Mouse (Mus musculus) left cerebral cortex, postnatal 10 days (tissue): ENCODE measurements at regions not wholly inside any gene's neighbourhood (a gene's known extent, or its start where the extent isn't known, plus 50 kb on each side); places are given as distances from the start of the nearest gene placed in this dataset.
A peak's percentile ranks its signal among the peaks of the same experiment; 100 is the strongest.

Experiments used
- DNase-seq, 2 experiments: peaks; one replicate each; pipeline ENCODE4 v3.0.0; 2021 to 2022; ENCODE audit warnings: low spot score in 2 of 2, mixed read lengths in 1 of 2; ENCODE audit errors: extremely low spot score in 1 of 2
- intact Hi-C: fragments of 180-260 bp; cut with DNase I; formaldehyde crosslinking; loops from one replicate; pipeline ENCODE4 v1.15.1; 2025

GRCm38 (mm10) chr3:70196671-70197070 lies 189.3 kb downstream of the Otol1 start:
- intact Hi-C loops = no loop called here
- DNase-seq = no peak

GRCm38 (mm10) chr3:70198890-70199289 lies 191.5 kb downstream of the Otol1 start:
- DNase-seq = no peak
- intact Hi-C loops = no loop called here

- peak in 1 of 2 experiments; percentile 13 for DNase-seq
- intact Hi-C loops = no loop called here
These were observed 194.0 kb downstream of the Otol1 start for GRCm38 (mm10) chr3:70201334-70201943.

- intact Hi-C loops = no loop called here
- DNase-seq = no peak
These were observed 207.8 kb downstream of the Otol1 start for GRCm38 (mm10) chr3:70215195-70215594.

- intact Hi-C loops = no loop called here
- DNase-seq = no peak
These were observed 208.7 kb downstream of the Otol1 start for GRCm38 (mm10) chr3:70216096-70216495.

- intact Hi-C loops = no loop called here
- DNase-seq = no peak
These were observed 211.4 kb downstream of the Otol1 start for GRCm38 (mm10) chr3:70218757-70219360.

- peak in 1 of 2 experiments; percentile 29 for DNase-seq
- intact Hi-C loops = no loop called here
These were observed 216.1 kb downstream of the Otol1 start for GRCm38 (mm10) chr3:70223443-70224065.

- DNase-seq = peak in 1 of 2 experiments; percentile 23
- intact Hi-C loops = no loop called here
These were observed 217.4 kb downstream of the Otol1 start for GRCm38 (mm10) chr3:70224846-70225245.

- no peak for DNase-seq
- intact Hi-C loops = no loop called here
These were observed 219.8 kb downstream of the Otol1 start for GRCm38 (mm10) chr3:70227165-70227564.

- intact Hi-C loops = no loop called here
- DNase-seq = no peak
These were observed 241.2 kb downstream of the Otol1 start for GRCm38 (mm10) chr3:70248655-70249054.

- intact Hi-C loops = no loop called here
- DNase-seq = no peak
These were observed 242.5 kb downstream of the Otol1 start for GRCm38 (mm10) chr3:70249922-70250321.

GRCm38 (mm10) chr3:70250733-70251132 lies 243.3 kb downstream of the Otol1 start:
- intact Hi-C loops = no loop called here
- DNase-seq = no peak

- DNase-seq = no peak
- intact Hi-C loops = no loop called here
These were observed 255.9 kb downstream of the Otol1 start for GRCm38 (mm10) chr3:70263318-70263717.

GRCm38 (mm10) chr3:70288590-70289388 lies 281.4 kb downstream of the Otol1 start:
- no peak for DNase-seq
- intact Hi-C loops = no loop called here

- intact Hi-C loops = no loop called here
- peak in 1 of 2 experiments; percentile 27 for DNase-seq
These were observed 300.1 kb downstream of the Otol1 start for GRCm38 (mm10) chr3:70307556-70307955.

GRCm38 (mm10) chr3:70308061-70308461 lies 300.6 kb downstream of the Otol1 start:
- intact Hi-C loops = no loop called here
- DNase-seq = no peak

GRCm38 (mm10) chr3:70309304-70309703 lies 301.9 kb downstream of the Otol1 start:
- intact Hi-C loops = no loop called here
- peak in 1 of 2 experiments; percentile 15 for DNase-seq

GRCm38 (mm10) chr3:70311055-70311454 lies 303.6 kb downstream of the Otol1 start:
- DNase-seq = no peak
- intact Hi-C loops = no loop called here

- no peak for DNase-seq
- intact Hi-C loops = no loop called here
These were observed 304.6 kb downstream of the Otol1 start for GRCm38 (mm10) chr3:70312034-70312433.
